Mouse (Mus musculus): Measurements from ENCODE around the gene Atp8a2. TPM values are rescaled to one million over a fixed set of nuclear protein-coding genes. Genes with fewer than 3 reads are reported as not detected.

The Atp8a2 gene
- total and polyA plus RNA-seq, 2 experiments from 2014 or later: 5.2 to 115 TPM

- Histone ChIP-seq H3K27me3 (ENCODE audit: control insufficient read depth, insufficient read depth, low read length) (no peaks in the 10 kb centered on the region), H3K4me2 (ENCODE audit: low read depth, low read length) (no peak overlapping the region), H3K9ac (replicated peaks; ENCODE audit: low read depth, low read length) (no peak overlapping the region), H3K4me1 (ENCODE audit: control insufficient read depth, insufficient read depth) (no peaks in the 10 kb centered on the region), H3K36me3 (replicated peaks; ENCODE audit: control insufficient read depth, insufficient read depth, low read length) (no peaks in the 10 kb centered on the region), H3K9me3 (replicated peaks; ENCODE audit: control insufficient read depth, low read length) (no peaks in the 10 kb centered on the region), H3K27ac (ENCODE audit: low read depth) (no peak overlapping the region), H3K4me3 (ENCODE audit: low read depth, low read length) (no peak overlapping the region)
- TF ChIP-seq CTCF (IDR thresholded peaks at IDR 0.05; ENCODE audit: low read depth) (no peak), EP300 (IDR thresholded peaks at IDR 0.05; ENCODE audit: low read depth) (no peak)
- DNase-seq (ENCODE audit: low spot score) (no peak), ATAC-seq (ENCODE audit: insufficient read depth, low read depth) (no peak)
- WGBS: 37% methylated on average over 8 of the region's 8 CpGs
These were observed 522.4 kb downstream of the Atp8a2 start for GRCm38 (mm10) chr14:59674556-59674955.

DNA sequence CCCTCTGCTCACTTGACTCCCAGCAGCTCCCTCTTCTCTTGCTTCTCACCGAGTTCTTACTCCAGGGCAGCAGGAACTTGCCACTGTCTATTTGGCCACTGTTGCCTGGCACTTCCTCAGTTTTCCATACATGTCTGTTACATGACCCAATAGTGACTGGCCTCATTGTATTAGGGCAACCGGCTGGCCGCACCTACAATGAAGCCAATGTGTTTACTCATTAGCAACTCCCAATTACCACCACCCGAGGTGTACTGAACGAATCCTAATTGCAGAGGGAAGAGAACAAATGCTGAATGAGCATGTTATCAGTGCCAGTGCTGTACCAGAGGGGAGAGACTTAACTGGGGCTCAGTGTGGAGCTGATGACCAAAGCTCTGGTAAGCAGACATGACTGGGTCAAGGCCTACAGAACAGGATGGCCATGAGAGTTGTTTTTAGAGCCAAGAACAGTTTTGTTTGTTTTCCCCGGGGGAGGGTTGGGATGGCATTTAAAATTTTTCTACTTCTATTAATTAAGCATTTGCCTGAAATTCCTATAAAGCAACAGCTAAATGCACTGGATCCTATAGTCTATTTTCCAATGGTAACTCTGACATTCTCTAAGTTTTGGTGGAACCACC lies 524.0 kb downstream of the Atp8a2 start:
- TF ChIP-seq CTCF (IDR thresholded peaks at IDR 0.05; ENCODE audit: low read depth) (no peak), EP300 (IDR thresholded peaks at IDR 0.05; ENCODE audit: low read depth) (no peak)
- no peaks in the 10 kb centered on the region for H3K9me3 ChIP-seq (replicated peaks; ENCODE audit: control insufficient read depth, low read length)
- 83% methylated on average over 6 of the region's 6 CpGs for WGBS
- no peak overlapping the region for H3K4me2 ChIP-seq (ENCODE audit: low read depth, low read length)
- no peak overlapping the region for H3K27ac ChIP-seq (ENCODE audit: low read depth)
- H3K9ac ChIP-seq (replicated peaks; ENCODE audit: low read depth, low read length): no peak overlapping the region
- ATAC-seq (ENCODE audit: insufficient read depth, low read depth): no peak
- H3K36me3 ChIP-seq (replicated peaks; ENCODE audit: control insufficient read depth, insufficient read depth, low read length): no peaks in the 10 kb centered on the region
- no peaks in the 10 kb centered on the region for H3K4me1 ChIP-seq (ENCODE audit: control insufficient read depth, insufficient read depth)
- H3K4me3 ChIP-seq (ENCODE audit: low read depth, low read length): no peak overlapping the region
- no peaks in the 10 kb centered on the region for H3K27me3 ChIP-seq (ENCODE audit: control insufficient read depth, insufficient read depth, low read length)
- no peak for DNase-seq (ENCODE audit: low spot score)

DNA sequence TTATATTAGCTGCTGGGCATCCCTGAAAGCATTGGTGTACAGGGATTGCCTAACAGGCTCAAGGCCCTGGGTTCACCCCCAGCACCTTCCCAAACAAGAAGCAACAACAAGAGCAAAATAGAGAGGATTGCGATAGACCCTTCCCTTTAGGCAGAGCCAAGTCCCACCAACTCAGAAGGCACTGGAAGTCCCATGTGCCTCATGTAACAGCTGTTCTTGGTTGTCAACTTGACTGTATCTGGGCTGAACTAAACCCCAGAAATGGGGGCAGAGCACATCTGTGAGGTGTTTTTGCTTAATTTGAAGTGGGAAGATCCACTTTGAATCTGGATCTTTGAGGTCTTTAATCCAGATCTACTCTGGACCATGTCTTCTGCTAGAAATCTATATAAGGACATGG lies 539.9 kb downstream of the Atp8a2 start:
- DNase-seq (ENCODE audit: low spot score) (no peak), ATAC-seq (ENCODE audit: insufficient read depth, low read depth) (no peak)
- H3K4me2 ChIP-seq (ENCODE audit: low read depth, low read length): no peak overlapping the region
- no peak overlapping the region for H3K27ac ChIP-seq (ENCODE audit: low read depth)
- no peak overlapping the region for H3K4me3 ChIP-seq (ENCODE audit: low read depth, low read length)
- no peaks in the 10 kb centered on the region for H3K27me3 ChIP-seq (ENCODE audit: control insufficient read depth, insufficient read depth, low read length)
- 81% methylated on average over 1 of the region's 1 CpGs for WGBS
- no peaks in the 10 kb centered on the region for H3K4me1 ChIP-seq (ENCODE audit: control insufficient read depth, insufficient read depth)
- TF ChIP-seq CTCF (IDR thresholded peaks at IDR 0.05; ENCODE audit: low read depth) (no peak), EP300 (IDR thresholded peaks at IDR 0.05; ENCODE audit: low read depth) (no peak)
- H3K36me3 ChIP-seq (replicated peaks; ENCODE audit: control insufficient read depth, insufficient read depth, low read length): no peaks in the 10 kb centered on the region
- H3K9ac ChIP-seq (replicated peaks; ENCODE audit: low read depth, low read length): no peak overlapping the region
- no peaks in the 10 kb centered on the region for H3K9me3 ChIP-seq (replicated peaks; ENCODE audit: control insufficient read depth, low read length)

DNA sequence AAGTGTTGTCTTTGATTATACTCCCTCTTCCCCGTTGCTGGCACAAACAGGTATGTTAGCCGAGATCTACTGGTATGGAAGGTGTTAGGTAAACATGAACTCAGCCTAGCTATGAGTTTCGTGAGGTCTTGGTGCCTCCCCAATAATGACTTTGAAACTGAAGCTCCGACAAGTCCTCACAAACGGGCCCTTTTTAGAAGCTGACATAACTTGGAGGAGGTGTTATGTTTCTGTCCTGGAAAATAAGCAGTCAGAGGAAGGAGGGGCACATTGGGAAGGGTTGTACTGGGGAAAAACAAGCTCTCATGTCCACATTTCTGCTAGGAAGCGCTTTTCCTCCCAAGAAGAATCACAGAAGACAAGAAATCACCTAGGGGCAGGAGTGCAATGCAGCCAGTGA lies 540.4 kb downstream of the Atp8a2 start:
- Histone ChIP-seq H3K36me3 (replicated peaks; ENCODE audit: control insufficient read depth, insufficient read depth, low read length) (no peaks in the 10 kb centered on the region), H3K4me2 (ENCODE audit: low read depth, low read length) (no peak overlapping the region), H3K27me3 (ENCODE audit: control insufficient read depth, insufficient read depth, low read length) (no peaks in the 10 kb centered on the region), H3K27ac (ENCODE audit: low read depth) (no peak overlapping the region), H3K9me3 (replicated peaks; ENCODE audit: control insufficient read depth, low read length) (no peaks in the 10 kb centered on the region), H3K4me3 (ENCODE audit: low read depth, low read length) (no peak overlapping the region), H3K4me1 (ENCODE audit: control insufficient read depth, insufficient read depth) (no peaks in the 10 kb centered on the region), H3K9ac (replicated peaks; ENCODE audit: low read depth, low read length) (no peak overlapping the region)
- ATAC-seq (ENCODE audit: insufficient read depth, low read depth) (no peak), DNase-seq (ENCODE audit: low spot score) (no peak)
- WGBS: 54% methylated on average over 6 of the region's 6 CpGs
- TF ChIP-seq EP300 (IDR thresholded peaks at IDR 0.05; ENCODE audit: low read depth): no peak
- no peak for TF ChIP-seq CTCF (IDR thresholded peaks at IDR 0.05; ENCODE audit: low read depth)

DNA sequence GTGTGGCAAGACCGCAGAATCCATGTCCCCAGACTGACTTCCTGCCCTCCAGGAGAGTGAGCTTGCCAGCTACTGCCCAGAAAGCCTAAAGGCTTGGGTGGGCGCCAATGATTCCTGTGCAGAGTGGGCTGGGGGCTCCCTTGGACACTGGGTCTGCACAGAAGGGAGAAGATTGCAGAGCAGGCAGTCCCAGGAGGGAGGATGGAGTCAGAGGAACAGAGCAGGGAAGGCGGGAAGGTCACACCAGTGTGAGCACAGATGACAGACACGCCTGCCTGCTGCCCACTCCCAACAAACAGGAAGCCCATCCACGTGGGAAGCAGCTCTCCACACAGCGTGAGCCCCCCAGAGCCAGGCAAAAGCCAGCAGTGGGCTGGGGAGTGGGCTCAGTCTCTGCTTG lies 547.6 kb downstream of the Atp8a2 start:
- Histone ChIP-seq H3K4me2 (ENCODE audit: low read depth, low read length) (no peak overlapping the region), H3K9me3 (replicated peaks; ENCODE audit: control insufficient read depth, low read length) (no peaks in the 10 kb centered on the region), H3K4me1 (ENCODE audit: control insufficient read depth, insufficient read depth) (peaks cover 3% of the 10 kb centered on the region; the same call in 1 of the 2 replicates), H3K36me3 (replicated peaks; ENCODE audit: control insufficient read depth, insufficient read depth, low read length) (no peaks in the 10 kb centered on the region), H3K9ac (replicated peaks; ENCODE audit: low read depth, low read length) (no peak overlapping the region), H3K27ac (ENCODE audit: low read depth) (no peak overlapping the region), H3K27me3 (ENCODE audit: control insufficient read depth, insufficient read depth, low read length) (no peaks in the 10 kb centered on the region), H3K4me3 (ENCODE audit: low read depth, low read length) (no peak overlapping the region)
- no peak for ATAC-seq (ENCODE audit: insufficient read depth, low read depth)
- TF ChIP-seq EP300 (IDR thresholded peaks at IDR 0.05; ENCODE audit: low read depth): no peak
- TF ChIP-seq CTCF (IDR thresholded peaks at IDR 0.05; ENCODE audit: low read depth): no peak
- WGBS: 68% methylated on average over 6 of the region's 6 CpGs
- DNase-seq (ENCODE audit: low spot score): no peak

GRCm38 (mm10) chr14:59648611-59649010 lies 548.4 kb downstream of the Atp8a2 start:
- no peaks in the 10 kb centered on the region for H3K36me3 ChIP-seq (replicated peaks; ENCODE audit: control insufficient read depth, insufficient read depth, low read length)
- WGBS: 91% methylated on average over 10 of the region's 10 CpGs

More at GRCm38 (mm10) chr14:59648611-59649010, 548.4 kb downstream of the Atp8a2 start:
- H3K4me1 ChIP-seq (ENCODE audit: control insufficient read depth, insufficient read depth): peaks cover 3% of the 10 kb centered on the region; the same call in 1 of the 2 replicates
- no peaks in the 10 kb centered on the region for H3K9me3 ChIP-seq (replicated peaks; ENCODE audit: control insufficient read depth, low read length)
- no peak for ATAC-seq (ENCODE audit: insufficient read depth, low read depth)
- H3K9ac ChIP-seq (replicated peaks; ENCODE audit: low read depth, low read length): no peak overlapping the region
- no peaks in the 10 kb centered on the region for H3K27me3 ChIP-seq (ENCODE audit: control insufficient read depth, insufficient read depth, low read length)
- no peak for DNase-seq (ENCODE audit: low spot score)
- H3K27ac ChIP-seq (ENCODE audit: low read depth): no peak overlapping the region
- H3K4me3 ChIP-seq (ENCODE audit: low read depth, low read length): no peak overlapping the region
- no peak overlapping the region for H3K4me2 ChIP-seq (ENCODE audit: low read depth, low read length)
- TF ChIP-seq EP300 (IDR thresholded peaks at IDR 0.05; ENCODE audit: low read depth) (no peak), CTCF (IDR thresholded peaks at IDR 0.05; ENCODE audit: low read depth) (no peak)

Measured in heart, postnatal 0 days (tissue).